Mouse (Mus musculus) C2C12 (cell line): Measurements from ENCODE around the gene Gpr157.

Experiments
- CTCF ChIP-seq: IDR thresholded peaks from one replicate; pipeline ENCODE4 v1.5.1; 2011; ENCODE audit not compliant: control insufficient read depth, insufficient read depth, insufficient read length
- FOSL1 ChIP-seq: IDR thresholded peaks from one replicate; pipeline ENCODE4 v1.8.0; 2011; ENCODE audit warnings: mild to moderate bottlenecking, low read length; ENCODE audit not compliant: poor library complexity, insufficient read depth, severe bottlenecking
- MAX ChIP-seq: IDR thresholded peaks from one replicate; pipeline ENCODE4 v1.6.1; 2011; ENCODE audit warnings: mild to moderate bottlenecking, control low read depth
- USF1 ChIP-seq: IDR thresholded peaks from one replicate; pipeline ENCODE4 v1.6.1; 2011; ENCODE audit warnings: low read depth, mild to moderate bottlenecking, control low read depth, moderate library complexity

DNA sequence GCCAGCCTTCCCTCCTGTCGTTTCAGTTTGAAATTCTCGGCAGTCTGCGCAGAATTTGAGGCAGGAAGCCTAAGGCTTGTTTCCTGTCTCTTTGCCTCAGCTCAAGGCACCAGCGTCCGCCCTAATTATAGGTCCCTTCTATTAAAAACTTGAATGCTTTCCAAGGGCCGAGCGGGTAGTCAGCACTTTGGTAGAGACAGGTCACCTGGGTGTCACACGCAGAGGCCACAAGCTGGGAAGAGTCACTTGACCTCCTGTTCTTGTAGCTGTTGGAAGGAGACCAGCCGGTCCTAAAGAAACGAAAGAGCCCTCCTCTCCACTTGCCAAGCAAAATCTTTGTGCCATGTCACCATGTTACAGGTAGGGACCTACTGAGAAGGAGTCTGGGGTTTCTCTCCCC, 2.0 kb downstream of the Gpr157 start:
- TF ChIP-seq CTCF (no peak), MAX (no peak), FOSL1 (no peak), USF1 (no peak)
